Mouse (Mus musculus) lung, adult 2 months (tissue): ENCODE measurements around the gene Nfkb2.

Source experiments
- CTCF ChIP-seq: fragments of 200-500 bp; IDR thresholded peaks from 2 replicates; pipeline ENCODE4 v1.5.1; 2011; ENCODE audit warnings: mild to moderate bottlenecking, low read length, control low read depth; ENCODE audit not compliant: insufficient read depth
- POLR2A ChIP-seq: fragments of 200-500 bp; IDR thresholded peaks from 2 replicates; pipeline ENCODE4 v1.6.1; 2011; ENCODE audit warnings: low read depth, mild to moderate bottlenecking, control low read depth, low read length, borderline replicate concordance; ENCODE audit errors: extremely low read depth

DNA sequence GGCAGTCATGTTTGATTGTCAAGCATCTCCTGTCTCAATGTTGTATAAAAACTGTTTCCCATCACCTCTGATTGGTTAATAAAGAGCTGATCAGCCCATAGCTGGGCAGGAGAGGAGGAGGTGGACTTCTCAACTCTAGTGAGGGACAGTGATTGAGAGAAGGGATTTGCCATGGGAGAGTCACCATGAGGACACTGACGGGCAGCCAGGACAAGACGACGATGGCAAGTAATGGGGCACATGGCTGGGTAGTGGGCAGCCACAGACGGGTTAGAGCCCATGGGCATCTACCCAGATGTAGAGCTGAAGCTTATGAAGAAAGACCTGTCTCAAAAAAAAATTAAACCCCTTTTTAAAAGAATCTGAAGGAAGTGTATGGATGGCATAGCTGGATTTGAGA lies 1.6 kb upstream of the Nfkb2 start:
- TF ChIP-seq CTCF (no peak), POLR2A (no peak)
